Mouse (Mus musculus): ENCODE measurements around the gene Gm17332.
"Not testable (repeated sequence)": the region's sequence is repeated elsewhere in the genome, so short reads cannot be mapped to it uniquely, and the experiment has no call there.

The Gm17332 gene

DNA sequence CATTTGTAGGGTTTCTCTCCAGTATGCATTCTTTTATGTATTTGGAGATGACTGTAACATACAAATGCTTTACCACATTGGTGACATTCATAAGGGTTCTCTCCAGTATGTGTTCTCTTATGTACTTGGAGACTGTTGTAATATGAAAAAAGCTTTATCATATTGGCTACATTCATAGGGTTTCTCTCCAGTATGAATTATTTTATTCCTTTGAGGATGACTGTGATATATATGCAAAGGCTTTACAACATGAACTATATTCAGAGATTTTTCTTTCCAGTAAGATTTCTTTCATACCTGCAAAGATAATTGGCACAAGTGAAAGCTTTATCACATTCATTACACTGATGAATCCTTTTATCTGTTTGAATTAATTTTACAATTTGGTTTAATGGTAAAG lies at the start of gene Gm17332:
Gene Gm17332 (minus strand): TSS at position 101 of the 400 bp plus-strand sequence.
- no peak for DNase-seq (ENCODE audit: low read depth)

DNA sequence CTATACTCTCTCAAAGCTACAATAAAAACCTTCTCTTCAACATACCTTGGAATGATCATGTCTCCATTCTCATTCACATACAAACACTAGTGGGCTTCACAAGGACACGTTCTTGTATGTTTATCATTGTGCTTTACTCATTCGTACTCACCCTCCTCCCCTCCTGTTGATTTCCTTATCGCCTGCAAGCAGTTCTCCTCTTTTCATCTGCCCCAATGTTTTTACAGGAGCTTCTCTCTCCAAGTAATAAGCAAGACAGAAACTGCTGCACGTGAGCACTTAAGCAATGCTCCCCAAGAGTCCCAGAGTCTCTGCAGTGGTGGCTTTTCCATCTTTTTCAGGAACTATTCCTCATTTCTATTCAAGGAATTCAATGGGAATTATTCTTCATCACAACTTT lies 47.7 kb upstream of the Gm17332 start:
- DNase-seq (ENCODE audit: low read depth): no peak

DNA sequence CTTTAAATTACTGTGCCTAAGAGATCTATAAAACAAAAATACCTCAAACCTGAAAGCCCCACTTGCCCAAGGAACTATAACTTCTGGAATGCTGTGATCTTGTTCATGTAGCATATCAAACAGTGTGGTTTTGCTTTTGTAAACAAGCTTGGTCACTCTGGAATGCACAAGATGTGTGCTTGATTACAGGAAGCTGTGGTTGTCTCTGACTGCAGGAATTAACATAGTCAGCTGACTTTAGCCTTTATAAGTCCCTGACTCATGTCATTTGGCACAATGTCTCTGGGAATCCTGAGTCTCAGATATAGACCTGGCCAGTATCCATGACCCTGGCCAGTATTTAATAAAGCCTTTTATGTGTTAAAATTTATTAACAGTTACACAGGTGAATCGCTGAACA lies 43.1 kb upstream of the Gm17332 start:
- no peak for DNase-seq (ENCODE audit: low read depth)

DNA sequence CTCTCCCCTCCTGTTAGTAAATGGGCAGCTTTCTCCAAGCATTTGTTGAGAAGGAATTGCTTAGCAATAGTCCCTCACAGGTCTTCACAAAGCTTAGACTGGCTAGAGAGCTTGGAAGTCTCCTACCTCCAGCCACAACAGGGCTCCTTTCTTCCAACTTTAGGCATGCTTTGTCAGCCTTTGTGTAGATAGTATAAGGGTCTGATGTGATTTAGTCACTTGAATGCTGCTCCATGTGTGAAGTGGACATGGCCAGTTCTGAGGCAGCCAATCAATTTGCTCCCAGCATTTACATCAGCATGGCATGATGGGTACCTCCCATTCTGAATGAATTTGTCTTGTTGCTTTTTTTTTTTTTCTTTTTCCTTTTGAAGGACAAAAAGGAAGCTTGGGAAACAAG lies 35.7 kb upstream of the Gm17332 start:
- no peak for DNase-seq (ENCODE audit: low read depth)

GRCm38 (mm10) chr11:31195621-31196363 lies 13.5 kb upstream of the Gm17332 start:
- DNase-seq (ENCODE audit: low read depth): no peak

DNA sequence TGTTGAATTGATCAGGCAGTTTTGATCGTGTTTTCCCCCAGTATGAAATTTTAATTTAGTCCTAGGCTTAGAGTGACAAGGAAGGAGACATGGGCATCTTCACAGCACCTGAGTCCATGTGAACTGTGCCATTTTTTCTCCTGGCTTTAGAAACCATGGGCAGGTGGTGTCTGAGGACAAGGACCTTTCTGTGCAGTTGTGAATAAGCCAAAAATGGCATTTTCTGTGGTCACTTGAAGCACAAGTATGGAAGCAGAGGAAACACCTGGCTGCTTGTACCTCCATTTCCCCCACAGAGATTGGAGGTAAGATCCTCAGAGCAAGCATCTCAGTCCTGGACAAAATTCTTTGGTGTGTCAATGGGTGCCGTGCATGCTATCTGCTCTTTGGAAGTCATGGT lies 12.5 kb upstream of the Gm17332 start:
- no peak for DNase-seq (ENCODE audit: low read depth)

DNA sequence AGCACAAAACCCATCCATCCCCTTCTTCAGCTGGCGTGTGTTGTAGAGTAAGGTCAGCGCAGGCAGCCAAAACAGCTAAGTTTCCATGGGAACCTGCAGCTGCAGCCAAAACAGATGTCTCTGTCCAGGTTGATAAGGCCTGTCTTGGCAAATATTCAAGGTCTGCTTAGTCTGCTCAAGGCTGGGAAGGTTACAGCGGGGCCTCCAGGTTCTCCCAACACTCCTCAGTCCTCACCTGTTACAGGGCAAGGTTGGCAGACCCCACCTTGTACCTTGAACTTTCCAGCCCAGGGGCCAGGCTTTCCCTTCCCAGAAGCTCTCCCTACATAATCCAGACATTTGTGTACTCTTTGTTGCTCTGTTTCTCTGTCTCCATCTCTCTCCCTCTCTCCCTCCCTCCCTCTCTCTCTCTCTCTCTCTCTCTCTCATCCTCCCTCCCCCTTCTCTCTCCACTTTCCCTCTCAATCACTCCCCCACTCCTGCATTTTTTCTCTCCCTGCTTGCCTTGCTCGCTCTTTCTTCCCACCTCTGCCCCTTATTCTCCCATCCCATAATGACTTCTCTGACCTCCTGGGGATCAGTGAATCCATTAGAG lies 12.1 kb downstream of the Gm17332 start:
- no peak for DNase-seq (ENCODE audit: low read depth)

DNA sequence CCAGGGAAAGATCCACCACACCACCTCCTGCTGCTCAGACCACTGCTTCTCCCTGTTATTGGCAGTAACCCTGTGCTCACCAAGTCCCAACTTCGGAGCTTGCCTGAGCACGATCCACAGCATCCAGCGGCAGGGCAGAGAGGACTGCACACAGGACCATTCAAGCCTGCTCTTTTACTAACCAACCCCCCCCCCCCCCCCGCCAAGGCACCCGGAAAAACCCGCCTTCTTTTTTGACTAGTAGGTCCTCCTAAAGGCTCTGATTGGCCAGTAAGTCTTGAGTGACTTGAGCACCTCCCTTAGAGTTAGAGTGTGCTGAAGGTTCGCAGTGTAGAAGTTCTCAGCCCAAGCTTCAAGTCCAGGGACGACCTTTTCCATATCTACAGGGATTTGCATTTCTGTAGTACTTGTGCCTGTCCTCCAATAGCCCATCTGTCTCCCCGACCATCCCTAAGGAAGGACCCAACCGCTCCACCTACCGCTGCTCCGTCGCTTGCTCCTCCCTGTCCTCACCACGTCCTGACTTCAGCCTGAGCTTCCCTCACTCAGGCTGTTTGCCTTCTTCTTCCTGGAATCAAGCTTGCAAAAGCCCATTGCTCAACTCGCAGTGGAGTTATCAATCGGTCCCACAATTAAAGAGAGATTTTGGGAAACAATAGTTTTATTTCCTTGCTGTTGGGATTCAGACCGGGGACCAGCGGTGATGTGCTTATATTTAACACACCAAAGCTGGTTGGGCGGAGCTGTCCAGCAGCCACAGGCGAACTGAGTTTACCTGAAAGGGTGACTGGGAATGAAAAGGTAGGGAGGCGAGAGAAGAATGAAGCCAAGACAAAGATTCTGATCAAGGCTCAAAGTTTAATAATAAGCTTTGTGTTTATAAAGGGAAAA lies 12.9 kb downstream of the Gm17332 start:
- no peak for DNase-seq (ENCODE audit: low read depth)

GRCm38 (mm10) chr11:31168831-31169160 lies 13.5 kb downstream of the Gm17332 start:
- no peak for DNase-seq (ENCODE audit: low read depth)

DNA sequence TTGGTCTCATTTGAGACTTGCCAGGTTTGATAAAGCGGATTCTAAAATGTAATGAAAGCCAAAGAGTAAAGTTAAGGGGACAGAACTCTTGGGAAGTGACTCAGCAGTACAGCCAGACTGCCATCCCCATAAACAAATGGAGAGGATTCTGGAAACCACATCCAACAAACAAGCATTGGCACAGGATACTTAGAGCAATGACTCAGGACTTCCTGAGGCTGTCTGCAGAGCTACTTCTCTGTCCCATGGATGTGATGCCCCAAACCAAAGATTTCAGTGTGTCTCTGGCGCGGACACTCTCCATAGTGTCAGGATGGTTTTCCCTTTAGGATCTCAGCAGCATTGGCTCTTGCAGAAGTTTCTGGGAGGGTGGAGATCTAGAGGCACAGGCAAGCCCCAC lies 25.2 kb downstream of the Gm17332 start:
- no peak for DNase-seq (ENCODE audit: low read depth)

DNA sequence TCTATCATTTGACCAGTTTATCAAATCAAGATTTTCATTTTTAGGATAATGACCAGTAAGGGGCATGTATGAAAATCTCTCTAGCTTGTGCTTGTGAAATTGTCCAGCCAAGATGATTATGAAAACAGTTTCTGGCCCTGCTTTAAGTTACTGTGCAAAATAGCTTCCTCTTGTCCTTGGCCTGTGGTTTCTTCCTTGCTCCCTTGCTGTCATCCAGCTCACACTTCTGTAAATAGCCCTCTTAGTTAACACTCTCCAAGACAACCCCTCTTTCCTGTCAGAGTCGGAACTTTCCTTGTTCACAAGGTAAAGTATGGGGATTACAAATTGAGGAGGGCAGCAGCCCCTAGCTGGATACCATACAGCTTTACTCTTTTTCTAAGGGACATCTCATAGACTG lies 43.9 kb downstream of the Gm17332 start:
- not testable (repeated sequence) for DNase-seq (ENCODE audit: low read depth)

GRCm38 (mm10) chr11:31134824-31135223 lies 47.4 kb downstream of the Gm17332 start:
- not testable (repeated sequence) for DNase-seq (ENCODE audit: low read depth)

DNA sequence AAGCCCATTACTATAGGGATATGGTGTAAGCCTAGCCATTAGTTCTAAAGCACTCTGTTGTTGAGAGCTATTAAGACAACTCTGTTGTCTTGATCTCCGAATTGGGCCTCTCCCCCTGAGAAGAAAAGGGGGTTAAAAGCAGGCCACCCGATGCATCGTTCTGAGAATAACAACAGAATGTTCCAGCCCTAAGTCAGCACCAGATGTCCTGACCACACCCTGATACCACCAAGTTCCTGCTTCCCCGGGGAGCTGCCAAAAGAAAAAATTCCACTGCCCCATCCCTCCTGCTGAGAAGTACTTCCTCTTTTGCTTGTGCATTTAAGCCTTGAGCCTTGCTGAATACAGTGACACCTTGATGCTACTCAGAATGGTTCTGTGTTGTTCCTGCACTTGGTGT lies 48.5 kb downstream of the Gm17332 start:
- not testable (repeated sequence) for DNase-seq (ENCODE audit: low read depth)

Measured in c-Kit-positive CD71-negative TER-119-negative erythroid progenitor cells, embryonic 14.5 days (primary cell).